Mouse (Mus musculus): ENCODE measurements at regions not wholly inside any gene's neighbourhood (a gene's known extent, or its start where the extent isn't known, plus 50 kb on each side); places are given as distances from the start of the nearest gene placed in this dataset.

- H3K9me3 ChIP-seq (ENCODE audit: control insufficient read depth, low read length) = no peaks in the 10 kb centered on the region
- no peak for DNase-seq (ENCODE audit: low spot score)
- no peak overlapping the region for H3K9ac ChIP-seq (ENCODE audit: low read length)
- no peaks in the 10 kb centered on the region for H3K4me1 ChIP-seq (replicated peaks; ENCODE audit: control insufficient read depth, insufficient read depth, low read length)
- H3K4me2 ChIP-seq (ENCODE audit: low read length) = no peak overlapping the region
- 86% methylated on average over 6 of the region's 6 CpGs for WGBS
- ATAC-seq (replicated peaks; ENCODE audit: low FRiP score, low TSS enrichment, low read depth) = no peak
- H3K4me3 ChIP-seq (ENCODE audit: low read depth, low read length) = no peak overlapping the region
- H3K27me3 ChIP-seq (replicated peaks; ENCODE audit: control insufficient read depth, insufficient read depth, low read length) = no peaks in the 10 kb centered on the region
- H3K36me3 ChIP-seq (ENCODE audit: control insufficient read depth, insufficient read depth, low read length) = no peaks in the 10 kb centered on the region
- H3K27ac ChIP-seq (ENCODE audit: low read depth) = no peak overlapping the region
Measured at GRCm38 (mm10) chr15:37153177-37153576, 145.6 kb upstream of the Zfp706 start.

- DNase-seq (ENCODE audit: low spot score) (peak; percentile 90), ATAC-seq (replicated peaks; ENCODE audit: low FRiP score, low TSS enrichment, low read depth) (peak; percentile 84)
- H3K9me3 ChIP-seq (ENCODE audit: control insufficient read depth, low read length) = peaks cover 7% of the 10 kb centered on the region; the same call in 1 of the 2 replicates
- H3K9ac ChIP-seq (ENCODE audit: low read length) = peak overlapping the region; percentile 78
- 1% methylated on average over 35 of the region's 35 CpGs for WGBS
- peak overlapping the region; percentile 35 for H3K4me3 ChIP-seq (ENCODE audit: low read depth, low read length)
- H3K27ac ChIP-seq (ENCODE audit: low read depth) = peak overlapping the region; percentile 64
- H3K36me3 ChIP-seq (ENCODE audit: control insufficient read depth, insufficient read depth, low read length) = no peaks in the 10 kb centered on the region
- H3K4me1 ChIP-seq (replicated peaks; ENCODE audit: control insufficient read depth, insufficient read depth, low read length) = peaks cover 4% of the 10 kb centered on the region; the same call in 1 of the 2 replicates
- H3K27me3 ChIP-seq (replicated peaks; ENCODE audit: control insufficient read depth, insufficient read depth, low read length) = no peaks in the 10 kb centered on the region
- peak overlapping the region; percentile 82 for H3K4me2 ChIP-seq (ENCODE audit: low read length)
Measured at GRCm38 (mm10) chr15:37135590-37136164, 128.1 kb upstream of the Zfp706 start.

- peaks cover 7% of the 10 kb centered on the region; the same call in 1 of the 2 replicates for H3K9me3 ChIP-seq (ENCODE audit: control insufficient read depth, low read length)
- peak overlapping the region; percentile 35 for H3K4me3 ChIP-seq (ENCODE audit: low read depth, low read length)
- H3K27me3 ChIP-seq (replicated peaks; ENCODE audit: control insufficient read depth, insufficient read depth, low read length) = no peaks in the 10 kb centered on the region
- peak; percentile 69 for DNase-seq (ENCODE audit: low spot score)
- no peaks in the 10 kb centered on the region for H3K36me3 ChIP-seq (ENCODE audit: control insufficient read depth, insufficient read depth, low read length)
- peak overlapping the region; percentile 64 for H3K27ac ChIP-seq (ENCODE audit: low read depth)
- H3K4me1 ChIP-seq (replicated peaks; ENCODE audit: control insufficient read depth, insufficient read depth, low read length) = peaks cover 4% of the 10 kb centered on the region; the same call in 1 of the 2 replicates
- peak overlapping the region; percentile 82 for H3K4me2 ChIP-seq (ENCODE audit: low read length)
- WGBS = 28% methylated on average over 20 of the region's 20 CpGs
- peak overlapping the region; percentile 78 for H3K9ac ChIP-seq (ENCODE audit: low read length)
- peak; percentile 59; the same call in 1 of the 2 replicates for ATAC-seq (replicated peaks; ENCODE audit: low FRiP score, low TSS enrichment, low read depth)
Measured at GRCm38 (mm10) chr15:37134913-37135589, 127.5 kb upstream of the Zfp706 start.

GRCm38 (mm10) chr15:37134386-37134785 lies 126.8 kb upstream of the Zfp706 start:
- peak overlapping the region; percentile 64; the same call in 1 of the 2 replicates for H3K27ac ChIP-seq (ENCODE audit: low read depth)
- ATAC-seq (replicated peaks; ENCODE audit: low FRiP score, low TSS enrichment, low read depth) (no peak), DNase-seq (ENCODE audit: low spot score) (no peak)
- H3K4me1 ChIP-seq (replicated peaks; ENCODE audit: control insufficient read depth, insufficient read depth, low read length) = peaks cover 4% of the 10 kb centered on the region; the same call in 1 of the 2 replicates
- peaks cover 7% of the 10 kb centered on the region; the same call in 1 of the 2 replicates for H3K9me3 ChIP-seq (ENCODE audit: control insufficient read depth, low read length)
- no peaks in the 10 kb centered on the region for H3K36me3 ChIP-seq (ENCODE audit: control insufficient read depth, insufficient read depth, low read length)
- H3K9ac ChIP-seq (ENCODE audit: low read length) = no peak overlapping the region
- H3K4me3 ChIP-seq (ENCODE audit: low read depth, low read length) = no peak overlapping the region
- H3K4me2 ChIP-seq (ENCODE audit: low read length) = peak overlapping the region; percentile 82
- H3K27me3 ChIP-seq (replicated peaks; ENCODE audit: control insufficient read depth, insufficient read depth, low read length) = no peaks in the 10 kb centered on the region
- whole genome bisulfite sequencing = 50% methylated on average over 4 of the region's 4 CpGs

DNA sequence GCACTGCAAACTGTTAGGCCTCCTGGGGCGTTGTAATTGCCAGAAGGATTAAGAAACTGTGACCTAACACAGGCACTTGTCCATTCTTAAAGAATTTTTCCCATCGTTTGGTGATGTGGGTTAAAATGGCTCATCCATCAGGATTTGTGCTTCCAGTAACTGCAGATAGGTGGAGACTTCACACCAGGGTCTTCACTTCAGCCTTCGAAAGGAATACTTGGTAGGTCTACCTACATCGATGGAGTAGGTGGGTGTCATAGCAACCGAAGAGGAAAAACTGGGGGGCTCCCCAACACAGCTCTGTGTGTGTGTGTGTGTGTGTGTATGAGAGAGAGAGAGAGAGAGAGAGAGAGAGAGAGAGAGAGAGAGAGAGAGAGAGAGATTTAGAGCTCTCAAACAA lies 126.3 kb upstream of the Zfp706 start:
- DNase-seq (ENCODE audit: low spot score) (no peak), ATAC-seq (replicated peaks; ENCODE audit: low FRiP score, low TSS enrichment, low read depth) (no peak)
- Histone ChIP-seq H3K9me3 (ENCODE audit: control insufficient read depth, low read length) (peaks cover 7% of the 10 kb centered on the region; the same call in 1 of the 2 replicates), H3K27ac (ENCODE audit: low read depth) (no peak overlapping the region), H3K9ac (ENCODE audit: low read length) (no peak overlapping the region), H3K27me3 (replicated peaks; ENCODE audit: control insufficient read depth, insufficient read depth, low read length) (no peaks in the 10 kb centered on the region), H3K36me3 (ENCODE audit: control insufficient read depth, insufficient read depth, low read length) (no peaks in the 10 kb centered on the region), H3K4me3 (ENCODE audit: low read depth, low read length) (no peak overlapping the region), H3K4me1 (replicated peaks; ENCODE audit: control insufficient read depth, insufficient read depth, low read length) (peaks cover 4% of the 10 kb centered on the region; the same call in 1 of the 2 replicates), H3K4me2 (ENCODE audit: low read length) (no peak overlapping the region)
- 38% methylated on average over 5 of the region's 5 CpGs for WGBS

DNA sequence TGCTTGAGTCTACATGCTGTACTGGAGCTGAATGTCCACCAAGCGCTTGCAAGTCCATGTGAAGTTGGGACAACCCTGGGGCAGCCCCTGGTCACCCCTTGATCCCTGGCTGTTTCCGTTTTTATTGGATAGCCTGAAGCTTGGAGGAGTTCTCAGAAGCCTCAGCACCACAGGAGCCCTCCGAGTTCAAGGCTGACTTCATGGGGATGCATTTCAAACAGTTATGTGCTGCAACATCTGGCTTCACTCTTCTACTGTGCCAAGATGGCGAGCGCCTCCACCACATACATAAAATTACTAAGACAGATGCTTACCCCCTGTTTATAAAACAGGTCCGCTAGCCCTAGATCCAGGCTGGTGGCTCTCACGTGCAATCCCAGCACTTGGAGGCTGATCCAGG lies 120.1 kb upstream of the Zfp706 start:
- whole genome bisulfite sequencing = 70% methylated on average over 7 of the region's 7 CpGs

GRCm38 (mm10) chr15:37127170-37127569 lies 119.6 kb upstream of the Zfp706 start:
- Histone ChIP-seq H3K9me3 (ENCODE audit: control insufficient read depth, low read length) (peaks cover 6% of the 10 kb centered on the region; the same call in 1 of the 2 replicates), H3K27ac (ENCODE audit: low read depth) (no peak overlapping the region), H3K4me2 (ENCODE audit: low read length) (no peak overlapping the region), H3K27me3 (replicated peaks; ENCODE audit: control insufficient read depth, insufficient read depth, low read length) (no peaks in the 10 kb centered on the region), H3K36me3 (ENCODE audit: control insufficient read depth, insufficient read depth, low read length) (no peaks in the 10 kb centered on the region), H3K9ac (ENCODE audit: low read length) (no peak overlapping the region), H3K4me1 (replicated peaks; ENCODE audit: control insufficient read depth, insufficient read depth, low read length) (no peaks in the 10 kb centered on the region), H3K4me3 (ENCODE audit: low read depth, low read length) (no peak overlapping the region)
- DNase-seq (ENCODE audit: low spot score) (no peak), ATAC-seq (replicated peaks; ENCODE audit: low FRiP score, low TSS enrichment, low read depth) (no peak)
- 88% methylated on average over 4 of the region's 4 CpGs for WGBS

More for the DNA sequence above, 120.1 kb upstream of the Zfp706 start:
- H3K4me3 ChIP-seq (ENCODE audit: low read depth, low read length) = no peak overlapping the region
- no peak overlapping the region for H3K9ac ChIP-seq (ENCODE audit: low read length)
- no peaks in the 10 kb centered on the region for H3K4me1 ChIP-seq (replicated peaks; ENCODE audit: control insufficient read depth, insufficient read depth, low read length)
- ATAC-seq (replicated peaks; ENCODE audit: low FRiP score, low TSS enrichment, low read depth) (no peak), DNase-seq (ENCODE audit: low spot score) (no peak)
- H3K36me3 ChIP-seq (ENCODE audit: control insufficient read depth, insufficient read depth, low read length) = no peaks in the 10 kb centered on the region
- H3K27me3 ChIP-seq (replicated peaks; ENCODE audit: control insufficient read depth, insufficient read depth, low read length) = no peaks in the 10 kb centered on the region
- no peak overlapping the region for H3K27ac ChIP-seq (ENCODE audit: low read depth)
- H3K4me2 ChIP-seq (ENCODE audit: low read length) = no peak overlapping the region
- H3K9me3 ChIP-seq (ENCODE audit: control insufficient read depth, low read length) = peaks cover 7% of the 10 kb centered on the region; the same call in 1 of the 2 replicates

DNA sequence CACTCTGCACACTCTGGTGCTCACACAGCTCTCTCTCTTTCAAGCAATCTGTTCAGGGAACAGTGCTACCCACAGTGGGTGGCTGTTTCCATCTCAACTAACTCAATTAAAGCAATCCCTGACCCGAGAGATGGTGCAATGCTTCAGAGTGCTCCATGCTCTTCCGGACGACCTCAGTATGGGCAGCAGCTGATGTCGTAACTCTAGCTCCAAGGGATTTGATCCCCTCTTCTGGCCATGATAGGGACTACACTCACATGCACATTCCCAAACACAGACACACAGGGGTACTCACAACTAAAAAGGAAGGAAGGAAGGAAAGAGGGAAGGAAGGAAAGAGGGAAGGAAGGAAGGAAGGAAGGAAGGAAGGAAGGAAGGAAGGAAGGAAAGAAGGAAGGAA lies 118.2 kb upstream of the Zfp706 start:
- Histone ChIP-seq H3K27me3 (replicated peaks; ENCODE audit: control insufficient read depth, insufficient read depth, low read length) (no peaks in the 10 kb centered on the region), H3K9me3 (ENCODE audit: control insufficient read depth, low read length) (no peaks in the 10 kb centered on the region), H3K4me2 (ENCODE audit: low read length) (no peak overlapping the region), H3K9ac (ENCODE audit: low read length) (no peak overlapping the region), H3K4me1 (replicated peaks; ENCODE audit: control insufficient read depth, insufficient read depth, low read length) (no peaks in the 10 kb centered on the region), H3K4me3 (ENCODE audit: low read depth, low read length) (no peak overlapping the region), H3K36me3 (ENCODE audit: control insufficient read depth, insufficient read depth, low read length) (no peaks in the 10 kb centered on the region), H3K27ac (ENCODE audit: low read depth) (no peak overlapping the region)
- ATAC-seq (replicated peaks; ENCODE audit: low FRiP score, low TSS enrichment, low read depth) (no peak), DNase-seq (ENCODE audit: low spot score) (no peak)
- 75% methylated on average over 4 of the region's 4 CpGs for WGBS
